Mouse (Mus musculus) liver, postnatal 0 days (tissue): ENCODE data around the gene Sec61a1.

ENCODE experiments used
- CTCF ChIP-seq: sonication (generic); IDR thresholded peaks from 2 replicates; pipeline ENCODE4 v1.5.1; 2016; ENCODE audit warnings: antibody characterized with exemption, low read depth
- EP300 ChIP-seq: IDR thresholded peaks from 2 replicates; pipeline ENCODE4 v1.6.1; 2016; ENCODE audit warnings: antibody characterized with exemption, low read depth, mild to moderate bottlenecking

DNA sequence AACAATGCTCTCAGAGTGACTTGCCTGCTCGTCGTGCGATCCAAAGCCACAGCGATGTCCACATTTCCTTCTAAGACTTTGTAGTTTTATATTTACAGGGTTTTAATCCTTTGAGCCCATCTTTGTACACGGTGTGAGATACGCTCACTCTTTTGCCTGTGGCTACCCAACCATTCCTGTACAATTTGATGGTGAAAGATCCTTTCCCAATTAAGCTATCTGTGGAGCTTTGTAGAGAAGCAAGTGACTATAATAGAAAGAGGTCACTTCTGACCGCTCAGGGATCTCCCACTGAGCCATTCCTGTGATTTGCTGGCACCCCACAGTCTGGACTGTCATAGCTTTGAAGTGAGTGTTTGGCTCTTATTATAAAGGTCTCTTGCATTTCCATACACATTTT is 48.0 kb upstream of the Sec61a1 start:
- no peak for TF ChIP-seq EP300
- no peak for TF ChIP-seq CTCF
